ENCODE assay signal across 21 mouse cellular contexts in the genomic region with DNA sequence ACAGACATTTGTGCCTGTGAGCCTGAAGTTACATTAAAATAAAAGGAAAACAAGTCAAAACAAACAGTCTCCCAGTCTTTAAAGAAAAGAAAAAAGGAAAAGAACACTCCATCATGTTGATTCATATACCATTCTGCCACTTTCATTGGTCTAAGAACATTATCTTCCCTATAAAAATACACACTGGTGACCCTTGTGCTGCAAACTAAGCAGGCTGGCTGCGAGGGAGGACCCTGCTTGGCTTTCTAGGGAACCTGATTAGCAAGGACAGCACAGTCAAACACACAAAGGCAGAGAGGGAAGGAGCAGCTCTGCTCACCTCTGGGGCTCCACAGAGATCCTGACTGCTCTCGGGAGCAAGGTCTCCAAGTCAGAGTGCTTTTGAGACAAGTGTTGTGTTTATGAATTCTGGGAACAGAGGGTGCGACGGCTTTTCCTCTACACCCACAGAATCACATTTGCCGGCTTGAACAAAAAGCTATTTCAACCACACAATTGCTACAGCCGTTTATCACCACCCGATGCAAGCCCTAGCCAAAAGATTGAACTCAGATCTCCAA. TPM values are rescaled to one million over a fixed set of nuclear protein-coding genes. Genes with fewer than 3 reads are reported as not detected.
DNase-seq lines count a peak whose midpoint lies in the region; ATAC-seq and TF ChIP-seq lines count a peak whose summit lies in the region.
"Had no signal": no experiment of that assay in that cellular context is flagged by ENCODE, and none has a peak within 500 bp of the region (broad histone marks: within the 10 kb centered on the region; RNA-seq: fewer than 3 reads in every experiment).

No protein-coding gene starts in this region.

- intact Hi-C loops in gastrocnemius, adult 2 months (cut with DNase I) = no loop called here
- intact Hi-C loops in heart, postnatal 10 days (cut with DNase I) = no loop called here

- no peak overlapping the region for H3K4me3 ChIP-seq in gastrocnemius, adult 2 months
- H3K4me3 ChIP-seq in heart, embryonic 16.5 days (ENCODE audit: low read length) = no peak overlapping the region
- H3K4me3 ChIP-seq in lung, embryonic 15.5 days = no peak overlapping the region
- H3K4me3 ChIP-seq in lung, adult 2 months (replicated peaks; ENCODE audit: extremely low read depth, low read depth, low read length) = no peak overlapping the region
- H3K4me3 ChIP-seq in stomach, embryonic 14.5 days (ENCODE audit: low read depth, low read length) = no peak overlapping the region
- H3K4me3 ChIP-seq: forebrain, embryonic 10.5 days; hindbrain, embryonic 12.5 days; limb, embryonic 13.5 days; liver, embryonic 15.5 days had no signal

- H3K4me2 ChIP-seq in heart, embryonic 16.5 days (ENCODE audit: low read depth, low read length) = peak overlapping the region; percentile 20
- 0 out of 2 replicates have a peak overlapping the region, but pooled peaks have one; percentile 19 for H3K4me2 ChIP-seq in lung, embryonic 15.5 days
- no peak overlapping the region for H3K4me2 ChIP-seq in stomach, embryonic 14.5 days (replicated peaks; ENCODE audit: low read depth, low read length)
- H3K4me2 ChIP-seq: hindbrain, embryonic 12.5 days; limb, embryonic 13.5 days; liver, embryonic 15.5 days had no signal

- no peak for DNase-seq in gastrocnemius, adult 2 months
- no peak for DNase-seq in gastrocnemius, postnatal 25 days
- DNase-seq in heart, postnatal 10 days = no peak
- DNase-seq in lung, adult 2 months = no peak
- no peak for DNase-seq in liver
- DNase-seq: cerebellum, adult 9-10 months; gastrocnemius, postnatal 14 days; kidney, postnatal 36 days; layer of hippocampus, adult 9-11 months; spleen, adult 18-20 months; thymus, postnatal 36 days had no signal

- no peaks in the 10 kb centered on the region for H3K9me3 ChIP-seq in heart, embryonic 16.5 days (replicated peaks; ENCODE audit: control insufficient read depth, low read length)
- H3K9me3 ChIP-seq in lung, embryonic 15.5 days = no peaks in the 10 kb centered on the region
- no peaks in the 10 kb centered on the region for H3K9me3 ChIP-seq in stomach, embryonic 14.5 days (ENCODE audit: control insufficient read depth, low read depth, low read length)
- H3K9me3 ChIP-seq: forebrain, embryonic 10.5 days; hindbrain, embryonic 12.5 days; limb, embryonic 13.5 days; liver, embryonic 15.5 days had no signal

- no peak for TF ChIP-seq POLR2A in lung, adult 2 months (IDR thresholded peaks at IDR 0.05; ENCODE audit: borderline replicate concordance, extremely low read depth, low read depth, low read length)

- no peak for ATAC-seq in heart, embryonic 16.5 days (replicated peaks; ENCODE audit: extremely low read depth, insufficient read depth, low FRiP score)
- ATAC-seq in lung, embryonic 15.5 days (ENCODE audit: borderline replicate concordance, extremely low read depth, low FRiP score, low TSS enrichment) = no peak
- ATAC-seq in stomach, embryonic 14.5 days (ENCODE audit: insufficient number of reproducible peaks, insufficient read depth, low FRiP score, low read depth) = no peak
- ATAC-seq: CD4-positive, CD25-positive, alpha-beta regulatory T cell, adult 4 months; midbrain, embryonic 16.5 days had no signal

- WGBS in heart, embryonic 16.5 days = 21% methylated on average over 7 of the region's 7 CpGs
- 11% methylated on average over 7 of the region's 7 CpGs for WGBS in lung, embryonic 15.5 days
- 16% methylated on average over 7 of the region's 7 CpGs for WGBS in lung, adult 2 months
- WGBS in stomach, embryonic 14.5 days = 16% methylated on average over 7 of the region's 7 CpGs

- no peaks in the 10 kb centered on the region for H3K36me3 ChIP-seq in heart, embryonic 16.5 days (ENCODE audit: control insufficient read depth, insufficient read depth)
- no peaks in the 10 kb centered on the region for H3K36me3 ChIP-seq in lung, embryonic 15.5 days
- no peaks in the 10 kb centered on the region for H3K36me3 ChIP-seq in stomach, embryonic 14.5 days (ENCODE audit: control insufficient read depth, insufficient read depth, low read length)
- H3K36me3 ChIP-seq: forebrain, embryonic 10.5 days; G1E; hindbrain, embryonic 12.5 days; liver, embryonic 15.5 days had no signal

- TF ChIP-seq CTCF in gastrocnemius, adult 2 months (IDR thresholded peaks at IDR 0.05) = no peak
- no peak for TF ChIP-seq CTCF in lung, adult 2 months (IDR thresholded peaks at IDR 0.05; ENCODE audit: insufficient read depth, low read length)

- no peaks in the 10 kb centered on the region for H3K27me3 ChIP-seq in heart, embryonic 16.5 days (ENCODE audit: control insufficient read depth, insufficient read depth, low read length)
- H3K27me3 ChIP-seq in lung, embryonic 15.5 days = no peaks in the 10 kb centered on the region
- H3K27me3 ChIP-seq in stomach, embryonic 14.5 days (ENCODE audit: control insufficient read depth, insufficient read depth, low read length) = no peaks in the 10 kb centered on the region
- H3K27me3 ChIP-seq: hindbrain, embryonic 12.5 days; limb, embryonic 13.5 days; liver, embryonic 15.5 days had no signal

- H3K27ac ChIP-seq in gastrocnemius, adult 2 months = peak overlapping the region; percentile 55
- peak overlapping the region; percentile 88 for H3K27ac ChIP-seq in heart, embryonic 16.5 days (ENCODE audit: low read length)
- peak overlapping the region; percentile 68 for H3K27ac ChIP-seq in lung, embryonic 15.5 days
- H3K27ac ChIP-seq in stomach, embryonic 14.5 days (ENCODE audit: low read length) = peak overlapping the region; percentile 41; the same call in 1 of the 2 replicates
- H3K27ac ChIP-seq: forebrain, embryonic 10.5 days; hindbrain, embryonic 12.5 days; limb, embryonic 13.5 days; liver, embryonic 15.5 days had no signal

- peaks cover 47% of the 10 kb centered on the region for H3K4me1 ChIP-seq in heart, embryonic 16.5 days (ENCODE audit: control insufficient read depth, insufficient read depth, low read length)
- H3K4me1 ChIP-seq in lung, embryonic 15.5 days = peaks cover 51% of the 10 kb centered on the region
- H3K4me1 ChIP-seq in lung, adult 2 months (ENCODE audit: control insufficient read depth, insufficient read depth, low read length) = no peaks in the 10 kb centered on the region; the same call in 1 of the 2 replicates
- H3K4me1 ChIP-seq in stomach, embryonic 14.5 days (ENCODE audit: control insufficient read depth, insufficient read depth, low read length) = peaks cover 29% of the 10 kb centered on the region; the same call in 1 of the 2 replicates
- H3K4me1 ChIP-seq: liver, embryonic 15.5 days had no signal

- peak overlapping the region; percentile 55 for H3K9ac ChIP-seq in heart, embryonic 16.5 days (ENCODE audit: low read length)
- H3K9ac ChIP-seq in lung, embryonic 15.5 days = no peak overlapping the region
- no peak overlapping the region for H3K9ac ChIP-seq in stomach, embryonic 14.5 days (replicated peaks; ENCODE audit: low read depth, low read length)
- H3K9ac ChIP-seq: hindbrain, embryonic 12.5 days; limb, embryonic 13.5 days; liver, embryonic 15.5 days had no signal

RNA-seq across cellular contexts. Expression of a gene that starts 27.2 kb away (rescaled TPM):
- 100 to 1,000 TPM in 1 of 2 experiments, 10 to 100 TPM in 1; 96.6 to 104 TPM for total RNA-seq in gastrocnemius, adult 2 months (2021)
- 10 to 100 TPM; 52.5 to 72.9 TPM for total RNA-seq in gastrocnemius, postnatal 25 days (2021)
- 13.1 and 14.5 TPM in 2 replicates for polyA plus RNA-seq in heart, embryonic 16.5 days (2015; fragmentation: Nextera tagmentation; extraction: Ambion mirVana)
- 10 to 100 TPM; 41.4 to 69.5 TPM for total RNA-seq in heart, postnatal 10 days (2021)
- 9.7 and 11.0 TPM in 2 replicates for polyA plus RNA-seq in lung, embryonic 15.5 days (2015; fragmentation: Nextera tagmentation; extraction: Ambion mirVana)
- polyA plus RNA-seq in lung, adult 2 months (2012; rRNA removed) = 18.1 and 23.2 TPM in 2 replicates
- polyA plus RNA-seq in stomach, embryonic 14.5 days (2014; fragmentation: Nextera tagmentation; extraction: Ambion mirVana) = 18.3 and 18.9 TPM in 2 replicates
- polyA plus RNA-seq: CD4-positive, CD25-positive, alpha-beta regulatory T cell, adult 4 months; G1E had no signal
